Mouse (Mus musculus) lung, postnatal 4 days (tissue): ENCODE data around the gene 4930544G11Rik.

Source experiments
- DNase-seq, 2 experiments: peaks; one replicate each; pipeline ENCODE4 v3.0.0; 2021

Gene 4930544G11Rik

DNA sequence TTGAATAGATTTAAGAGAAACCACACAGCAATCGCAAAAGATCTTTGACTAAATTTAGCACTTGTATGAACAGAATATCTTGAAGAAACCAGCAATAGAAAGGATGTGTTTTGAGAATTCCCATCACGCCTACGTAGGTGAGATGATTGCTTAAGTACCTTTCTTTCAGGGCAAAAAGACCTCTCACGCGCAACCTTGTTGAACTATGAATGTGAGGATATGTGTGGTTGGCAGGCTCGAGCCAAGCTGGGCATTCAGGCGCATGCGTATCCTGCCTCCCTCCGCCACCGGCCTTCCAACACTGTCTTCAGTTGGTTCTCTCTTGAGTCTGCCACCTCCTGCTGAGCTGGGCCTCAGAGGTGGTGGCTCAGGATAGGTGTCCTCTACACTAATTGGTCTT lies at the start of gene 4930544G11Rik:
4930544G11Rik (plus strand) TSS at position 301 of the 400 bp plus-strand sequence.
- DNase-seq: no peak

DNA sequence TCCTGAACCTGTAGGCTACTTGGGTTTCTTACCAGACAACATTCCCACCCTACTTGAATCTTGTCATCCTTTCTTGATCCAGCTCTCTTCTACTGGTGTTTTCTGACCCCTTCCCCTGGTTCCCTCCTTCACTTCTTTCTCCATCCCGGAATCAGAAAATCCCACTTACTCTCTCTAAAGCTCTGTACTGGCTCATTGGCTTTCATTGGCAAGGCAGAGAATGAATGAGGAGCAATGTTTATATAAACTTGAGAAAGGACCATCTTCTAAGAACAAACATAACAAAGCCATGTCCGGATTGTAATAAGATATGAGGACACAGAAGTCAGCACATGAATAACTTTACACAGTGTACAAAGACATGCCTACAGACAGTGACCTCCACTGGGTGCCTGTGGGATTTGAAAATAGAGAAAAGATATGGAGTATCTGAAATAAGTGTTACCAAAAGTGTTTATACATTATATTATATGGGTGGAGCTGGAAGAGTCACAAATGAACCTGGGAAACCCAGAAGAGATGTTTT lies 45.7 kb upstream of the 4930544G11Rik start:
- no peak for DNase-seq

DNA sequence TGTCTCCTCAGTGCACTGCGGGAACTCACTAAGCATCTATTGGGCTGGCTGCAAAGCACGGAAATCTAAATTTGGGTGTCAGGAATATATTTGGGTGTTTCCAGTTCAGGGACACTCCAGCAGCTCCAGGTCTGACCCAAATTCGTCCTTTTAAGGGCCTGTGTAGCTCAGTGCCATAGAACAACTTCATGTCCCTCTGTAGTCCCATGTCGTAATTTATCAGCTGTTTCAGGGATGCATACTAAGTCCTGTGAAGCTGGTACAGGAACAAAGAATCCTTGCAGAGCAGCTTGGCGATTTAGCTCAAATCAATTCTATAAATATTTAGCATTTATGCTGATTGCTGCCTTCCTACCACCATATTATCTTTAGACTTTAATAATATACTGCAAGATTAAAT lies 37.0 kb upstream of the 4930544G11Rik start:
- no peak for DNase-seq

DNA sequence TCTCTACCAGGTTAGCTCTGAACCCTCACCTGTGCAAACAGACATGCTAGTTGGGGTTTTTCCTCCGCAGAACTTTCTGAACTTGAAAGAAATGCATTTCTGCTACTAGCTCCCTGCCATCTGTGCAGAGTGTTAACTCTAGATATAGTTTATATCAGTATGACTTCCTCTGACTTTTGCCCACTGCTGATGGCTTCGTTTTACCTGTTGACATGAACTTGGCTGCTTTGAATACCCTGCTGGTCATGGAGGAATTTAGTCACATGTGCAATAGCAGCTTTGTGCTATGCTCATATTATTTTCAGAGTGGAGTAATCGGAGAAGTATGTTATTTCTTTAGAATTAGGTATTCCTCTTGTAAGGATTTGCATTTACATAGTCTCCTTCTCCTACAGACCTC lies 30.7 kb upstream of the 4930544G11Rik start:
- no peak for DNase-seq

DNA sequence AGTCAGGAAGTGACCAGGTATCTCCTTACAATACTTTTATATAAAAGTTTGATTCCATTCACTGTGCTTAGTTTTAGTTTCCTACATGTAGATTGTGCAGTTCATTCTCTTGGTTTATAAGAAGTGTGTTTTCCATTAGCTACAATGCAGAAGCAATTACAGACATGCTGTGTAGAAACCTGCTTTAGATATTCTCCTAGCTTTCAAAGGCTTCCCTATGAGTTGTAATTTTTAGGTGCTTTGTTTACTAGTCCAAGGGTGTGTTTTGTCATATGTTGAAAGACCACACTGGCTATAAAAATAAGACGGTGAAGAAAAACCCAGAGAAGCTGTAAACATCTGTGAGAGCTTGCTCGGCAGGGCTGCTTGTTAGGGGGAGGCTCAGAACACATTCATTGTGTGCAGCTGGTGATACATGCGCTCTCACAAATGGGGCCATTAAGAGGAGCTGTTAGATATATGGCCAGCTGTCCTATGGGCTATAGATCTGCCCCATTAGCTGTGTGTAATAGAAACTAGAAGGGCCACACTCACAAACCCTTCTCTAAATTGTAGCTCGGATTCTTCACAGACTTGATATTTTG lies 28.8 kb upstream of the 4930544G11Rik start:
- no peak for DNase-seq

DNA sequence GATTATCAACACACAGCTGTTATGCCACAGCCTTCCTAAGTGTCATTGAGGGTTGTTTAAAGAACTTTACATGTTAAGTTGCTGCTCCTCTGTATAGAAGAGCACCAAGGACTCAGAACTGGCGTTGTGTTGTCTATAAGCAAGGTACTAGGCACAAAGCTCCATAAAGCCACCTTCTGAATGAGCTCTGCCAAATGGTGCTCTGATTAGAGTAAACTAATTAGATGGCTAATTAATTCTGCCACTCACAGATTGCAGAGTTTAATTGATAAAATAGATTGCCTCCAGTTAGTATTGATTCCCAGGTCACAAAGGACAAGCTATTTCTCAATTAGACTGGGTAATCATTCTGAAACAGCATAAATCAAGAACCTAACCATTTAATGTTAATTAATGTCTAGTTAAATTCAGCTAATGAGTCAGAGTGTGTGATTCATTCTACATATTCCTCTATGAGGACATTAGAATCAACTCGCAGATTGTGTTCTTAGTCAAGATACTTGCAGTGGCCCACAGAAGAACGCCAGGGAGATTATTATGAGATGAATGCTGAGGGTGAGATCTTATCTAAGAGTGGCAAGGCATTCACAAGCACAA lies 26.6 kb upstream of the 4930544G11Rik start:
- DNase-seq: no peak

DNA sequence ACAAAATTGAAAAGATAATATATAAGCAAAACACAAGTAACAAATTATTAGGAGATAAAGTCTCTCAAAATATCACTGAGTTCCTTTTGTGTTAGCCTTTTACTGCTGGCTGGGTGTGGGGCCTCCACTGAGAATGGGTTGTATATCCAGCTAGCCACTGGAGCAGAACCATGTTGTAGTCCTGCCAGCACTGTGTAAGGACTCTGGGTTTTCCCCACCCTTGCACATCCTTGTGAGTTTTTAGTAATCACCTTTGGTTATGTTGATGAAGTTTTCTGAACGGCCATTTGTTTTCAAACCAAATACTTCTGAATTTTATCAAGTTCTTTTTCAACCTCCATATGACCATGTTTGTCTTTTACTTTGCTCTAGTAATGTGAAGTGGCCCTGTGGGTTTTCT lies 21.9 kb upstream of the 4930544G11Rik start:
- DNase-seq: no peak

DNA sequence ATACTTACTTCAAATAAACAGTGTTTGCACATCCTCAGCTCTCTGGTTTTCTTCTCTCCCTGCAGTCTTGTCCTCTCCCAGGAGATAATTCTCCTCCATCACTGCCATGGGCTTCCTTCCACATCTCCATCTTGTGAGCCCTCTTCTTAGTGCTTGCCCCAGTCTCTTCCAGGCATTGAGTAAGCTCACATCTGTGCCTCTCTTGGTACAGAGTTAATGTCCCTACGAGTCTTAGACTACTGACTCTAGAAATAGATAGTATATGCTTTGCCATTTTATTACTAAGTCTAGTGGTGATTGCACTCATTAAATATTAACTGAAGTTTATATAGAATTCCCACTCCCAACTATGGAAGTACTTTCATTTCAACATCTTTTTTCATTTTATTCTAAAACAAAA lies 19.6 kb upstream of the 4930544G11Rik start:
- DNase-seq: no peak

DNA sequence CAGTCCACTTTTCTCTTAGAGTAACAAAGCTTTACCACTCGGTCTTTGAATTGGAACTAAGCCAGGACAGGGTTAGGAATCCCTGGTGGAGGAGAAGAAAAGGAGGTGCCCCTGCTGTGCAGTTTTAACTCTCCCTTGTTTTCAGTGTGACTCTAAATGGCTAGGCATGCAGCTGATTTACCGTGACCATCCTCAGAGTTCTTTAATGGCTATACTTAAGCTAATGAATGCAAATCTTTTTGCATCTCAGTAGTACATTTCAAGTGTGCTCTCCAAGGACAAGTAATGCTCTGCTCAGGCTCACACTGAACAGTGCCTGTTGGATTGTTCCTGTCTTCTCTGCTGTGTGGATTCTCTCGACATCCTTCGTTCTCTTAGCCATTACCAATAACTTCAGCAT lies 19.2 kb upstream of the 4930544G11Rik start:
- DNase-seq: no peak

DNA sequence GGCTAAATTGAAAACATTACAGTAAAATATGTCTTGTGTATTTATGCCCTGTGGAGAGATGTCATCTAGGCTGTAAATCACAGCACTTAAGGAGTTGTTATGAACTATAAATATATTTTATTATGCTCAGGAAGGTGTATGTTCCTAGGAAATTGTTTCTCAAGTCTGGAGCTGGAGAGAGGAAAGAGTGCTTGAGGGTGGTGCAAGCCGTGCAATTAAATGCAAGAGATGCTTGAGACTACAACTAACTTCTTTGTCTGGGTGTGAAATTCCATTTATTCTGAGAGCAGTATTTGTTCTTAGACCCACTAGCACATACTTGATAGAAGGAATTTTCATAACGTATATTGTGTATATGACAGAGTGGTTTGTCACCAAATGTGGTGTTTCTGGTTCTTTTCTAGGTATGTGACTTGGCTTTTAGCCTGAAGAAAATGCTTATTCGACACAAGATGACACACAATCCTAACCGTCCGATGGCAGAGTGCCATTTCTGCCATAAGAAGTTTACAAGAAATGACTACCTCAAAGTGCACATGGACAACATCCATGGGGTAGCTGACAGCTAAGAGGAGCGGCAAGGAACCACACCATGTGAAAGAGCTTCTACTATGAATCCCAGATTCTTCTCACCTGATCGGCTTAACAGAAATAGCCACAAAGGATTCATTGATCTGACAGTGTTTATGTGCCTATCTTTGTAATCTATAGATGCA lies 16.7 kb upstream of the 4930544G11Rik start:
- no peak for DNase-seq

DNA sequence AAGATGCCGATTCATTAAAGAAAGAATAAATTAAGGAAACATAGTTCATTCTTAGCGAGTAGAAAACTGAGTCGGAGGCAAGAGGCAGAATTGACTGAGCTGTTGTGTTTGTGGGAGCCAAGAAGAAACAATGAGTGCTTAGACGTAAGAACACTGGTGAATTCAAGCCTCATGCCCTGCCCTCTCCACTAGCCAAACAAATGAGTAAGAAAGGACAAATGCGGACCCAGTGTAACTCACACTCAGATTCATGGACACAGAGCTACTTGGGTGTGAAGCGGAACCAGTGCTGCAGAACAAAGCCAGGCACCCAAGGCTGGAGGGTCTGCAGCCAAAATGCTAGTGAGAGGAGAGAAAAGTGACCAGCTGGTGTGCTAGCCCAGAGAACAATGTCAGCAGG lies 1.9 kb upstream of the 4930544G11Rik start:
- no peak for DNase-seq

DNA sequence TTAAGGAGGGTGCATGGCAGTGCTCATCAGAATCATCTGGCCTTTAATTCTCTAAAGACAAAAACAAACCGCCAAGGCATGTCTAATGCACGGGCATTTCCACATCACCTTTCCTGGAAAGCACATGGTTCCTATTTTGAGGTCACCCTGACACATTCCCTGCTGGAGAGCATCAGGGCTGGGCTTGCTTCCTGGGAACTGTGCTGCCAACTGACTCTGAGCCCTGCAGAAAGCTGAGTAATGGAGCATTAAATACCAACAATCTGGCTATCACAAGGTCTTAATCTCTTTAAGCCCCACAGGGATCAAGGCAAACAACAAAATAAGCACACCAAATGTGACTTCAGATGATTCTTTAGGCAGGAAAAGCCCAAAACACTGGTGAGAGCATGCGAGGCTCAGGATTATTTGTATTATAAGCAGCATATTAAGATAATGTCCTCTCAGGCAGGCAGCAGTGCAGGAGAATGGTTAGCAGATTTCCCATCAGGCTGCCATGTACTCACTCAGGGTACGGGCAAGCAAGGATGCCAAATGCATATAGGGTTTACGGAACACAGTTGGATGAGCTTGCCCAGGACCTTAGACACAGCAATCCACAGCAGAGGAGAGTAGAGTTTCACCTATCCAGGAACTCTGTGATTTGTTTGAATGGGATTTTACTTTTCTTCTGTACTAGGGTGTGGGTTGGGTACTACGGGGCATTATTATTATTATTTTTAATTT lies 17.1 kb downstream of the 4930544G11Rik start:
- no peak for DNase-seq

DNA sequence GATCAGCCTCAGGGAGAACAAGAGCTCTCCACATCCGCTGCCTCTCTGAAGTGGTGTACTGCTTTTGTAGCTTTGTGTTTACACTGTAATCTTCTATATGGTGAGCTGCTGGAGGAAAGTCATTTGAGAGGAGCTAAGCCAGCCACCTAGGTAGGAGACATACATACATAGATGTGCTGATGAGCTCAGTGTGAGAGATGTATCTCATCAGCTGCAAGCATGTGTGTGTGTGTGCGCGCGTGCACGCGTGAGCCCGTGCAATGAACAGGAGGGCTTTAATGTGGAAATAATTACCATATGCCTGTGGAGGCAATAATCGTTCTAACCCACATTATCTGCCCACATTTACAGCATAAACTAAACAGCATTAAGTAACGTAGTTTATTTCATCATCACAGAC lies 18.0 kb downstream of the 4930544G11Rik start:
- DNase-seq: no peak

DNA sequence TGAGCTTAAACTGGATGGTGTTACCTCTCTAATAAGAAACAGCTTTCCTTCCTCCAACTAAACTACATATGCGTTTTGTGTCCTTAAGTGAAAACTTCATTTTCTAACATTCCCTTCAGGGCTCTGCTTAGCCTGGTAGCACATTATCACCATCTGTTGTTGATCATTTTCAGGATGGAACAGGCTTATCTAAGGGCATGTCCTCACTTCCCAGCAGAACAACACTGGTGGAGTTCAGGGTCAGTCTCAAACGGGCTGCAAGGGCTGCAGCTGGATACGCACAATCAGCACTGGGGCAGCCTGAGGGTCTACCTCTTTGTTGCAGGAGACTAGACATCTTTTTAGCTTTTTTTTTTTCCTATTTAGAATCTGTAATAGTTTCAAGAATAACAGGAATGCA lies 39.7 kb downstream of the 4930544G11Rik start:
- DNase-seq: no peak

DNA sequence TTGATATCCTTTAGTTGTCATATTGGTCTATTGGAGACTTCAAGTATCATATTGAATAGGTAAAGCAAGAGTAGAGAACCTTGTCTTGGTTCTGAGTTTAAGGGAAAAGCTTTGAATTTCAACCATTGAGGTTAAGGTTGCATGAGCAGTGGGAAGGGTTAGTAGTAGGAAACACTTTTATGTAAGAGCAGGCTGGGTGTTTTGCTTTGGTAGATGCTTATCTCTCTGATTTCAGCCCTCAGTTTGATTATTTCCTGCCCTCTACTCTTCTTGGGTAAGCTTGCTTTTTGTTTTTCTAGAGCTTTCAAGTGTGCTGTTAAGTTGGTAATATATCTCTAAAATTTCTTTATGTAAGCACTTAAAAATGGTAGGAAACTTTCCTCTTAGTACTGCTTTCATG lies 45.9 kb downstream of the 4930544G11Rik start:
- DNase-seq: no peak
